Mouse (Mus musculus): ENCODE measurements at regions not wholly inside any gene's neighbourhood (a gene's known extent, or its start where the extent isn't known, plus 50 kb on each side); places are given as distances from the start of the nearest gene placed in this dataset.
A peak's percentile ranks its signal among the peaks of the same experiment; 100 is the strongest.

- ChIA-PET POLR2A (no interaction called here), CTCF (interaction anchor here (1.7 kb wide), 1 partner anchor 11 kb away, joined by 5 read pairs; no protein-coding TSS in a partner anchor)
- no peaks in the 10 kb centered on the region for H3K27me3 ChIP-seq
- in situ Hi-C loops (cut with MboI; ENCODE audit: low pct_unique_long_range_greater_than_20kb), result no loop called here
- DNase-seq (ENCODE audit: low read depth, low spot score), result no peak
- no peak for TF ChIP-seq CTCF (IDR thresholded peaks at IDR 0.05)
- ATAC-seq, result no peak
These were observed 408.0 kb downstream of the Prr30 start for GRCm38 (mm10) chr14:100792094-100792493.

DNA sequence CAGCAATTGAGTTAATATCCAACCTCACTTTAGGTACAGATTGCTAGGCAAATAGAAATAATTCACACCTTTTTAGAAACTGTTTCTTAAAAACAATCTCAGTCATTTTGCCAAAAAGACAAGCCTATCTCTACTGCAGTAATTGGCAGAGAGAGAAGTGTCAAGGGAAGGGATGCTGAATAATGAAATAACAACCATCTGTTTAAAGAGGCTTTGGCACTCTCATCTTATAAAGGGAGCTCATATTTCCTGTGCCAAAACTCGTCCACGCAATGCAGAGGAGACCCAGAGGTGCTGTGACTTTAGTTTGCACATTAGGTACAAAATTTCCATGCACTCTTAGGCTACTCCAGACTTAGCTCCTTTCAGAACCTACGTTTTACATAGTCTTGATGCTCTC lies 418.2 kb downstream of the Prr30 start:
- no peak for TF ChIP-seq CTCF (IDR thresholded peaks at IDR 0.05)
- ChIA-PET POLR2A (no interaction called here), CTCF (no interaction called here)
- no peak for DNase-seq (ENCODE audit: low read depth, low spot score)
- in situ Hi-C loops (cut with MboI; ENCODE audit: low pct_unique_long_range_greater_than_20kb), result no loop called here
- no peaks in the 10 kb centered on the region for H3K27me3 ChIP-seq
- ATAC-seq, result no peak

DNA sequence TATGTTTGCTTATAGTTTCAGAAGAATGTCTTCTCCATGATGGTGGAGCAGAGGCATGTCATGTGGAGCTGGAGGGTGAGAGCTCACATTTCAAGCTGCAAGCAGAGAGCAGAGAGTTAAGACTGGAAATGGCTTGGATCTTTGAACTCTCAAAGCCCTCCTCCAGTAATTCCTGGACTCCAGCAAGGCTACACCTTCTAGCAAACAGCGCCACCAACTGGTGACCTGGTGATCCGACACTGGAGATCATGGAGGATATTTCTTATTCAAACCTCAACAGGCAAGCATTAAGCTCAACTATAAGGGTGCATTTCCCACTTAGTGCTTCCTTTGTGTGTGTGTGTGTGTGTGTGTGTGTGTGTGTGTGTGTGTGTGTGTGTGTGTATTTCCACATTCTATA lies 446.2 kb downstream of the Prr30 start:
- in situ Hi-C loops (cut with MboI; ENCODE audit: low pct_unique_long_range_greater_than_20kb), result no loop called here

DNA sequence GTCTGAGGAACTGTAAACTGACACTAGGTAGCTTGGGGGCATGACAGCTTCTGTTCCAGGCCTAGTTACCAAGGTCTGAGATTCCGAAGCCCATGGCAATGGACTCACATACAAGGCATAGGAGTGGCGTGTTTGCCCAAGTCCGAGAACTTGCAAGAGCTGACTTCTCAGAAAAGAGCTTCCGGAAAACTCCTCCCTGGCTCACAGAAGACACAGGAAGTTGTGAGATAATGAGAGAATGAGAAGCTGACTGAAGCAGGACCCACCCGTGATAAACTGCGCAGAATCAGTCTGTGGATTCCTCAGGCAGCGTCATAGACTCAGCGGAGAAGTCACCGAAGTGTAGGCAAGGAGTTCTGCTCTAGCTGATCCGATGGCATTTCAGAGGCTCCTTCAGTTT lies 447.4 kb downstream of the Prr30 start:
- DNase-seq (ENCODE audit: low read depth, low spot score) (no peak), ATAC-seq (no peak)
- no peak for TF ChIP-seq CTCF (IDR thresholded peaks at IDR 0.05)
- in situ Hi-C loops (cut with MboI; ENCODE audit: low pct_unique_long_range_greater_than_20kb), result no loop called here
- CTCF ChIA-PET, result no interaction called here
- POLR2A ChIA-PET, result no interaction called here
- H3K27me3 ChIP-seq, result no peaks in the 10 kb centered on the region

More for the DNA sequence above, 446.2 kb downstream of the Prr30 start:
- ATAC-seq (no peak), DNase-seq (ENCODE audit: low read depth, low spot score) (no peak)
- ChIA-PET POLR2A (interaction anchor here (0.6 kb wide), 1 partner anchor 160 kb away, joined by 4 read pairs; no protein-coding TSS in a partner anchor), CTCF (interaction anchor here (1.3 kb wide), 1 partner anchor 140 kb away, joined by 4 read pairs; no protein-coding TSS in a partner anchor)
- peak; percentile 61 for TF ChIP-seq CTCF (IDR thresholded peaks at IDR 0.05)
- H3K27me3 ChIP-seq, result no peaks in the 10 kb centered on the region

DNA sequence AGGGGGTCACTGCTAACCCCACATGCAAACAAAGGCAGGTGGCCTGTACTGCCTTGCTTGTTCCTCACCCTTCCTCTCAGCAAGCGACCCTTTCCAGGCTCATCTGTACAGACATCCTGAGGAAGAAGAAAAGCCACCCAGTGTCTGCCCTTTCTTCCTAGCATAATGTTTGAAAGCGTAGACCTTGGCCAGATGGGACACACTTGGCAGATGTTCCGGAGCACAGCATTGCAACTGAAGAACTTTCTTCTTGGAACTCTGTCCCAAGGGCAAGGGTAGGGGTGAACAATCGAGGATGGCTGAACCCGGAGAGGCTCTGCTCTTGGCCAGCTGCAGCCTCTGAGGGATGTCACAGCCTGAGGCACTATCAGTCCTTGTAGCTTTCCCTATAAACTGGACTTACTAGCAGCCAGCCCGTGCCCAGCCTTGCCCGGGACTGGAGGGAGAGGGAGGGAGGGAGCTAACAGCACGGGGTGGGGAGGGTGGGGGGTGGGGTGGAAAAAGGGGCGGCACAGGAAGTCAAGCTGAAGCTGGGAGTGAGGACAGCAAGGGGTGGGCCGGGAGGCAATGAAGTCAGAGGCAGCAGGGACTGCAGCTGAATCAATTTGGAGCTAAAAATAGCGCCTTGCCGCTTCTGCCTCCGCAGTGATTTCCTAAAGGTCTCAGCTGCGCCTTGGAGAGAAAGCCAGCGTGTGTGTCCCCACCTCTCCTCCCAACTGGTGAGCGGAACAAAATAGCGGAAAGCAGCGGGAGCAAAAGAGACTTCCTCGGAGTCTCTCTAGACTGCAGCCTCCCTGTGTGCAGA lies 450.2 kb downstream of the Prr30 start:
- ChIA-PET POLR2A (no interaction called here), CTCF (no interaction called here)
- DNase-seq (ENCODE audit: low read depth, low spot score), result no peak
- in situ Hi-C loops (cut with MboI; ENCODE audit: low pct_unique_long_range_greater_than_20kb), result no loop called here
- no peaks in the 10 kb centered on the region for H3K27me3 ChIP-seq
- TF ChIP-seq CTCF (IDR thresholded peaks at IDR 0.05), result no peak
- peak; percentile 26 for ATAC-seq

GRCm38 (mm10) chr14:100735276-100735675 lies 450.8 kb upstream of the Klf12 start:
- CTCF ChIA-PET, result interaction anchor here (1.7 kb wide), 1 partner anchor 10 kb away, joined by 4 read pairs; no protein-coding TSS in a partner anchor
- no peaks in the 10 kb centered on the region for H3K27me3 ChIP-seq
- POLR2A ChIA-PET, result no interaction called here
- ATAC-seq, result no peak
- in situ Hi-C loops (cut with MboI; ENCODE audit: low pct_unique_long_range_greater_than_20kb), result no loop called here
- TF ChIP-seq CTCF (IDR thresholded peaks at IDR 0.05), result no peak
- no peak for DNase-seq (ENCODE audit: low read depth, low spot score)

- H3K27me3 ChIP-seq, result no peaks in the 10 kb centered on the region
- in situ Hi-C loops (cut with MboI; ENCODE audit: low pct_unique_long_range_greater_than_20kb), result no loop called here
- TF ChIP-seq CTCF (IDR thresholded peaks at IDR 0.05), result no peak
- no peak for DNase-seq (ENCODE audit: low read depth, low spot score)
- POLR2A ChIA-PET, result no interaction called here
- no peak for ATAC-seq
- CTCF ChIA-PET, result interaction anchor here (0.9 kb wide), 1 partner anchor 10 kb away, joined by 3 read pairs; no protein-coding TSS in a partner anchor
These were observed 444.0 kb upstream of the Klf12 start for GRCm38 (mm10) chr14:100728433-100728832.

DNA sequence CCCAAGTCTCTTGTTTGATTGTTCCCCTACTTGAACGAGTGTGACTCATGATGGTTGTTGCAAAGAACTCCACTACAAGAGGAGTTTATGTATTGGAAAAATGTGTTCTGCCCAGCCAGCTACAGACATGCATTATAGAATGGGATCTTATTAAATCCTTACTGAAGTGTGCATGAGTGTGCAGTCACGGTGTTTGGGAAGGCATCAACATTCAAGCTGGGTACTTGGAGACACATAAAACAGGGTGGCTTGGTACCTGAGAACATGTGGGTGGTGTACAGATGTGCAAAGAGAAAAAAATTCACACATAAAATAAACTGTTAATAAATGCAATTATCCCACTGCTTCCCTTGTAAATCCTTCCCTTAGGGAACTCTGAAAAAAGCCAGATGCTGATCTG lies 443.2 kb upstream of the Klf12 start:
- ChIA-PET POLR2A (no interaction called here), CTCF (interaction anchor here (0.9 kb wide), 1 partner anchor 9 kb away, joined by 3 read pairs; no protein-coding TSS in a partner anchor)
- in situ Hi-C loops (cut with MboI; ENCODE audit: low pct_unique_long_range_greater_than_20kb), result no loop called here
- H3K27me3 ChIP-seq, result no peaks in the 10 kb centered on the region
- TF ChIP-seq CTCF (IDR thresholded peaks at IDR 0.05), result no peak
- DNase-seq (ENCODE audit: low read depth, low spot score) (no peak), ATAC-seq (no peak)

DNA sequence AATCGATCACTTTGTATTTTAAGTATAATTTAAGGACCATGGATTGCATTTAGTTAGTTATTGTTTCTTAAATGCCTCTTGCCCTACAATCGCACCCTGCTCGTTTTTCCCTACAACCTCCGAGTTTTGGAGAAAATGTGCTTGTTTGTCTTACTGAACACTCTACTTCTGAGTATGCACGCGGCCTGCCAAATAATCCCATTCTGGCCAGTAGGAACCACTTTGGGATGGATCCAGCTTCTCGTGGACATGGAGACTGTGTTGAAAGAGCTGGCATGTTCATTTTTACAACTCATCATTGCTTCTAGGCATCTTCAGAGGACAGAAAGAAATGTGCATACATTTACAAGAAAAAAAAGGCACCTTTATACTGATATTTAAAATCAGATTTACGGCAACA lies 440.5 kb upstream of the Klf12 start:
- H3K27me3 ChIP-seq, result no peaks in the 10 kb centered on the region
- in situ Hi-C loops (cut with MboI; ENCODE audit: low pct_unique_long_range_greater_than_20kb), result no loop called here
- no peak for DNase-seq (ENCODE audit: low read depth, low spot score)
- ChIA-PET CTCF (interaction anchor here (1.8 kb wide), 1 partner anchor 10 kb away, joined by 4 read pairs; no protein-coding TSS in a partner anchor), POLR2A (no interaction called here)
- no peak for ATAC-seq
- no peak for TF ChIP-seq CTCF (IDR thresholded peaks at IDR 0.05)

DNA sequence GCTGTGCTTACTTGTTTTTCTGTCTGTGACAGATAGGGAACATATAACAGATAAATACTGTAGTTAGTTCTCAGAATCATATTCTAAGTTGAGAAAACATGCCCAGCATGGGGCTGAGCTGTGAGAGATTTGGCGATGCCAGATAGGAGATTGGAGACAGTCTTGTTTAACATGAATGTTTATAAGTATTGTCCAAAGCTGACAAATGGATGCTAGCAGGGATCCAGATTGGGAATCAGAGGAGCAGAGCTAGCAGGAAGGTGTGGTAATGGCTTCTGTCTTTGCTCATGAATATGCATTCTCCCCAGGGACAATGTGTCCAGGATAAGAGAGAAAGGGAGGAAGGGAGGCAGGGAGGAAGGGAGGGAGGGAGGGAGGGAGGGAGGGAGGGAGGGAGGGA lies 436.2 kb upstream of the Klf12 start:
- TF ChIP-seq CTCF (IDR thresholded peaks at IDR 0.05), result no peak
- no peaks in the 10 kb centered on the region for H3K27me3 ChIP-seq
- in situ Hi-C loops (cut with MboI; ENCODE audit: low pct_unique_long_range_greater_than_20kb), result no loop called here
- no peak for DNase-seq (ENCODE audit: low read depth, low spot score)
- ChIA-PET CTCF (no interaction called here), POLR2A (no interaction called here)
- no peak for ATAC-seq

GRCm38 (mm10) chr14:100714952-100715351 lies 430.5 kb upstream of the Klf12 start:
- no peak for TF ChIP-seq CTCF (IDR thresholded peaks at IDR 0.05)
- POLR2A ChIA-PET, result no interaction called here
- no peak for ATAC-seq
- CTCF ChIA-PET, result interaction anchor here (2.2 kb wide), 1 partner anchor 10 kb away, joined by 9 read pairs; no protein-coding TSS in a partner anchor
- in situ Hi-C loops (cut with MboI; ENCODE audit: low pct_unique_long_range_greater_than_20kb), result no loop called here
- no peaks in the 10 kb centered on the region for H3K27me3 ChIP-seq
- DNase-seq (ENCODE audit: low read depth, low spot score), result no peak
